Mouse (Mus musculus) forebrain, embryonic 14.5 days (tissue): ENCODE data around the gene Olfr809. TPM values are rescaled to one million over a fixed set of nuclear protein-coding genes. Genes with fewer than 3 reads are reported as not detected.

Experiments
- ATAC-seq: fragments of 200-750 bp; cut with Nextera tagmentation; 2 replicates; pipeline ENCODE4 v1.8.0; 2017; ENCODE audit warnings: mild to moderate bottlenecking, moderate library complexity
- DNase-seq: peaks from one replicate; pipeline ENCODE4 v3.0.0-alpha.2; 2015; ENCODE audit warnings: low spot score
- H3K27ac ChIP-seq: fragments of 300-500 bp; sonication (generic); 2 replicates; pipeline ENCODE4 v1.5.1; 2014; ENCODE audit warnings: low read depth, mild to moderate bottlenecking, control low read depth, low read length, moderate library complexity
- H3K27me3 ChIP-seq: fragments of 300-500 bp; sonication (generic); replicated peaks from 2 replicates; pipeline ENCODE4 v1.6.1; 2014; ENCODE audit warnings: low read length, control low read depth, mixed read lengths; ENCODE audit not compliant: control insufficient read depth, insufficient read depth
- H3K36me3 ChIP-seq: fragments of 300-500 bp; sonication (generic); 2 replicates; pipeline ENCODE4 v1.6.1; 2014; ENCODE audit warnings: low read length, control low read depth; ENCODE audit not compliant: control insufficient read depth, insufficient read depth
- H3K4me1 ChIP-seq: fragments of 300-500 bp; sonication (generic); 2 replicates; pipeline ENCODE4 v1.6.1; 2014; ENCODE audit warnings: antibody characterized with exemption, low read length, control low read depth; ENCODE audit not compliant: control insufficient read depth, insufficient read depth
- H3K4me2 ChIP-seq: fragments of 300-500 bp; sonication (generic); 2 replicates; pipeline ENCODE4 v1.6.1; 2014; ENCODE audit warnings: mild to moderate bottlenecking, control low read depth, low read length
- H3K4me3 ChIP-seq: fragments of 300-500 bp; sonication (generic); 2 replicates; pipeline ENCODE4 v1.5.1; 2014; ENCODE audit warnings: low read depth, low read length, control low read depth
- H3K9ac ChIP-seq: fragments of 300-500 bp; sonication (generic); 2 replicates; pipeline ENCODE4 v1.6.1; 2014; ENCODE audit warnings: mild to moderate bottlenecking, low read length, control low read depth, moderate library complexity
- H3K9me3 ChIP-seq: fragments of 300-500 bp; sonication (generic); replicated peaks from 2 replicates; pipeline ENCODE4 v1.6.1; 2016; ENCODE audit warnings: low read length, control low read depth, mixed read lengths; ENCODE audit not compliant: control insufficient read depth
- WGBS: fragments of 180-500 bp; shearing (Covaris S2); extraction: QIAGEN DNeasy Blood & Tissue Kit; methylation state at CpG from one replicate; pipeline ENCODE4 v1.1.7; 2014; 5-methylcytosine and 5-hydroxymethylcytosine counted together
- polyA plus RNA-seq: library from polyadenylated mRNA; unstranded; fragments of >200 nt; fragmentation: Nextera tagmentation; extraction: Ambion mirVana; gene quantifications from 2 replicates; pipeline ENCODE4 v1.2.1, GENCODE M21; 2014

The Olfr809 gene
- not detected in 2 replicates for polyA plus RNA-seq

- no peak within 1 kb of the TSS for H3K9ac ChIP-seq
- DNase-seq (no peak), ATAC-seq (no peak)
- no peak within 1 kb of the TSS for H3K4me3 ChIP-seq
- no peaks in the 10 kb centered on the region for H3K4me1 ChIP-seq
- H3K9me3 ChIP-seq: no peaks in the 10 kb centered on the region
- no peaks in the 10 kb centered on the region for H3K36me3 ChIP-seq
- no peak within 1 kb of the TSS for H3K4me2 ChIP-seq
- no peaks in the 10 kb centered on the region for H3K27me3 ChIP-seq
- H3K27ac ChIP-seq: no peak within 1 kb of the TSS
Observed at GRCm38 (mm10) chr10:129774338-129774737, at the start of gene Olfr809. Gene Olfr809, plus strand, starts transcription at chr10:129774638.

DNA sequence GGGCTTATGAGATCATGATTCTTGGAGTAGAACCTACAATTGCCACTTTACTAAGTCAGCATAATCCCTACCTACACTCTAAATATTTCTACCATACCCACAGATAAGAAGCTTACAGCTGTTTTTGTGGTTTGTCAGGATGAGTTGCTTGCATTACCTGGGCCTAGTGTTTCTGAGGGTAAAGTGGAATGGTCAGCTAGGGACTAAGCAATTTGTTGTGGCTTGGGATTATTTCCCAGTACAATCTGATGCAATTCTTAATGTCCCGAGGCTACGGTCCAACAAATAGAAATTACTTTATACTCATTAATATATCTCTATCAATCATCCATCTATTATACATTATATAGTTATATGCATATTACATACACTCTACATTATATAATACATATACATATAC, 45.2 kb upstream of the Olfr809 start, which contains the start of gene Olfr805:
Gene Olfr805 (minus strand): TSS at position 101 of the 400 bp plus-strand sequence.
- Histone ChIP-seq H3K36me3 (no peaks in the 10 kb centered on the region), H3K9me3 (no peaks in the 10 kb centered on the region), H3K27ac (no peak within 1 kb of the TSS), H3K9ac (no peak within 1 kb of the TSS), H3K4me3 (no peak within 1 kb of the TSS), H3K4me2 (no peak within 1 kb of the TSS), H3K27me3 (no peaks in the 10 kb centered on the region), H3K4me1 (no peaks in the 10 kb centered on the region)
- WGBS: 93% methylated on average over 2 of the region's 2 CpGs
- ATAC-seq (no peak), DNase-seq (no peak)

- Histone ChIP-seq H3K9me3 (no peaks in the 10 kb centered on the region), H3K4me1 (no peaks in the 10 kb centered on the region), H3K4me2 (no peak within 1 kb of the TSS), H3K36me3 (no peaks in the 10 kb centered on the region), H3K9ac (no peak within 1 kb of the TSS), H3K4me3 (no peak within 1 kb of the TSS), H3K27me3 (no peaks in the 10 kb centered on the region), H3K27ac (no peak within 1 kb of the TSS)
- no peak for DNase-seq
- ATAC-seq: no peak
Observed at GRCm38 (mm10) chr10:129741821-129742220, 32.6 kb upstream of the Olfr809 start, which contains the start of gene Olfr806. Gene Olfr806, minus strand, starts transcription at chr10:129741921.

DNA sequence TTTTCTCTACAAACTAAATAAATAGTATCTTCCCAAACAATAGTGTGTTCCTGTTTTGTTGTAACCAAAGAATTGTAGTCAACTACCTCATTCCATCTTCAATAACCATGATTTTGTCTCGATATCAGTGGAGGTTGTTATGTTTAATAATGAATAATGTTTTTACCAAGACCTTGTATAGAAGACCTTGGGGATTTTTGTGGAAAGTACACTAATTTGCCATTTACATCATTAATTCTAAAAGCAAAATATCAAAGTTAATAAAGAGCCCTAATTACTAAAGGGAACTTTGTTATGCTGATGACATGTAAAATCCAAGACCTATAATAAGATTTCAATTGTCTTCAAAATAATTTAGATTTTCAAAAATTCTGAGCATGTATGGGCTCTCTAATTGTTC, 16.7 kb upstream of the Olfr809 start, which contains the start of gene Olfr807:
Gene Olfr807 (minus strand): TSS at position 101 of the 400 bp plus-strand sequence.
- H3K27me3 ChIP-seq: no peaks in the 10 kb centered on the region
- H3K9ac ChIP-seq: no peak within 1 kb of the TSS
- ATAC-seq (no peak), DNase-seq (no peak)
- H3K4me1 ChIP-seq: no peaks in the 10 kb centered on the region
- H3K4me3 ChIP-seq: no peak within 1 kb of the TSS
- H3K9me3 ChIP-seq: no peaks in the 10 kb centered on the region
- H3K36me3 ChIP-seq: no peaks in the 10 kb centered on the region
- H3K4me2 ChIP-seq: no peak within 1 kb of the TSS
- WGBS: 92% methylated on average over 1 of the region's 1 CpGs
- no peak within 1 kb of the TSS for H3K27ac ChIP-seq

DNA sequence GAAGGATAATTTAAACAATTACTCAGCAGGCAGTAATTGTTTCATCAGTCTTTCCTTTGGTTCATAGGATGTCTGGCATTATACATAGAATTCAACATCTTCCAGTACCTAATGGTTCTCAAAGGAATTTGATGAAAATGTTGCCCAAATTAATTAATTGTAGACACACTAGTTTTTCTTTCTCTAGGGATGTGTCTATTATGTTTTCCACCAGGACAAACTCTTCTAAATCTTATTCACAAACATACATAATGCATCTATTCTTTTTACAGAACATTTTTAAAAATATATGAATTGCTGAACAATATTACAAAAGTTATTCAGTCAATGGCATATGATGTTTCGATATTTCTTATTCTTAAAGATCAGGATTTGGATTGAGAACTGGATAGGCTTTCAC, 9.3 kb upstream of the Olfr809 start, which contains the start of gene Olfr808:
Gene Olfr808 (plus strand): TSS at position 301 of the 400 bp plus-strand sequence.
- Histone ChIP-seq H3K4me1 (no peaks in the 10 kb centered on the region), H3K9ac (no peak within 1 kb of the TSS), H3K27ac (no peak within 1 kb of the TSS), H3K9me3 (no peaks in the 10 kb centered on the region), H3K27me3 (no peaks in the 10 kb centered on the region), H3K4me3 (no peak within 1 kb of the TSS), H3K4me2 (no peak within 1 kb of the TSS), H3K36me3 (no peaks in the 10 kb centered on the region)
- DNase-seq (no peak), ATAC-seq (no peak)
- 98% methylated on average over 1 of the region's 1 CpGs for WGBS

GRCm38 (mm10) chr10:129778123-129778522, 3.7 kb downstream of the Olfr809 start:
- Histone ChIP-seq H3K9me3 (no peaks in the 10 kb centered on the region), H3K27me3 (no peaks in the 10 kb centered on the region), H3K36me3 (no peaks in the 10 kb centered on the region), H3K4me1 (no peaks in the 10 kb centered on the region), H3K27ac (no peak overlapping the region), H3K9ac (no peak overlapping the region), H3K4me3 (no peak overlapping the region), H3K4me2 (no peak overlapping the region)
- DNase-seq (no peak), ATAC-seq (no peak)

GRCm38 (mm10) chr10:129794817-129795216, 20.4 kb downstream of the Olfr809 start, which contains the start of gene Olfr810:
Gene Olfr810, minus strand, starts transcription at chr10:129794917.
- Histone ChIP-seq H3K9ac (no peak within 1 kb of the TSS), H3K4me1 (no peaks in the 10 kb centered on the region), H3K4me3 (no peak within 1 kb of the TSS), H3K4me2 (no peak within 1 kb of the TSS), H3K9me3 (no peaks in the 10 kb centered on the region), H3K36me3 (no peaks in the 10 kb centered on the region), H3K27me3 (no peaks in the 10 kb centered on the region), H3K27ac (no peak within 1 kb of the TSS)
- ATAC-seq: no peak
- no peak for DNase-seq

DNA sequence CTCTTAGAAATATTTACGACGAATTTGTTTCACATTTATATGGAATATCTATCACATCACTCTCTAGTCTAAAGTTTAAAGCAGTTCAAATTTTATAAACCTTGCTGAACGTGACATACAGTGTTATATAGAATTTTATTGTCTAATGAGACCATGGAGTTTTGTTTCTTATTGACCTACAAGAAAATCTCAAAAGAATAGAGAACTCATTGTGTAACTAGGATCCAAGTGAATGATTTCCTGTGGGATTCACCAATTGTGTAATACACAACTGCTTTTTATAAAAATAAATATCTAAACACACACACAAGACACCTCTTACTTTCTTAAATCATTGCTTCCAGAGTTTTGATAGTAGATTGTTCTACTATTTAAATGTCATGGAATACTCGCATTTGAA, 29.9 kb downstream of the Olfr809 start, which contains the start of gene Olfr811:
Gene Olfr811 (minus strand): TSS at position 101 of the 400 bp plus-strand sequence.
- no peaks in the 10 kb centered on the region for H3K9me3 ChIP-seq
- H3K4me3 ChIP-seq: no peak within 1 kb of the TSS
- H3K4me1 ChIP-seq: no peaks in the 10 kb centered on the region
- ATAC-seq: no peak
- no peak within 1 kb of the TSS for H3K9ac ChIP-seq
- no peak within 1 kb of the TSS for H3K4me2 ChIP-seq
- no peak for DNase-seq
- no peak within 1 kb of the TSS for H3K27ac ChIP-seq
- no peaks in the 10 kb centered on the region for H3K36me3 ChIP-seq
- H3K27me3 ChIP-seq: no peaks in the 10 kb centered on the region
- 88% methylated on average over 4 of the region's 4 CpGs for WGBS
